Mouse (Mus musculus) heart, adult 2 months (tissue): ENCODE results near the gene Arrdc3. TPM values are rescaled to one million over a fixed set of nuclear protein-coding genes. Genes with fewer than 3 reads are reported as not detected.
"Not testable (repeated sequence)": the region's sequence is repeated elsewhere in the genome, so short reads cannot be mapped to it uniquely, and the experiment has no call there.

Source experiments
- DNase-seq, 2 experiments: peaks; one replicate each; pipeline ENCODE4 v3.0.0; 2021
- H3K27ac ChIP-seq: fragments of 200-600 bp; 2 replicates; pipeline ENCODE4 v1.8.1; 2022
- H3K27me3 ChIP-seq: fragments of 200-500 bp; 2 replicates; pipeline ENCODE4 v1.6.1; 2012; ENCODE audit warnings: mild to moderate bottlenecking, low read length, inconsistent platforms, mixed read lengths; ENCODE audit not compliant: control insufficient read depth, insufficient read depth
- H3K36me3 ChIP-seq: fragments of 200-500 bp; 2 replicates; pipeline ENCODE4 v1.6.1; 2012; ENCODE audit warnings: low read length, inconsistent platforms; ENCODE audit not compliant: control insufficient read depth, insufficient read depth
- H3K4me1 ChIP-seq: fragments of 200-500 bp; 2 replicates; pipeline ENCODE4 v1.6.1; 2011; ENCODE audit warnings: low read length; ENCODE audit not compliant: control insufficient read depth, insufficient read depth
- H3K4me3 ChIP-seq: fragments of 200-600 bp; 2 replicates; pipeline ENCODE4 v1.8.1; 2022
- H3K79me2 ChIP-seq: fragments of 200-500 bp; replicated peaks from 2 replicates; pipeline ENCODE4 v1.6.1; 2012; ENCODE audit warnings: mild to moderate bottlenecking, inconsistent platforms, low read length, moderate library complexity, mixed read lengths; ENCODE audit not compliant: control insufficient read depth, insufficient read depth
- H3K9ac ChIP-seq: fragments of 200-500 bp; 2 replicates; pipeline ENCODE4 v1.6.1; 2012; ENCODE audit warnings: low read depth, mild to moderate bottlenecking, control low read depth, inconsistent platforms, low read length, mixed read lengths
- CTCF ChIP-seq: fragments of 200-600 bp; IDR thresholded peaks from 2 replicates; pipeline ENCODE4 v1.8.1; 2022; ENCODE audit warnings: antibody characterized with exemption, mild to moderate bottlenecking, moderate library complexity
- EP300 ChIP-seq: fragments of 200-500 bp; IDR thresholded peaks from 2 replicates; pipeline ENCODE4 v1.6.1; 2011; ENCODE audit warnings: low read depth, low read length, control low read depth; ENCODE audit not compliant: insufficient read depth
- POLR2A ChIP-seq: fragments of 200-500 bp; IDR thresholded peaks from 2 replicates; pipeline ENCODE4 v1.6.1; 2011; ENCODE audit warnings: mild to moderate bottlenecking, low read depth, low read length, control low read depth; ENCODE audit not compliant: insufficient read depth
- WGBS: fragments of 180-500 bp; shearing (Covaris S2); methylation state at CpG from one replicate; pipeline ENCODE4 v1.1.7; 2018; 5-methylcytosine and 5-hydroxymethylcytosine counted together
- intact Hi-C: fragments of 180-260 bp; cut with DNase I; formaldehyde crosslinking; loops from one replicate; pipeline ENCODE4 v1.15.1; 2025
- polyA plus RNA-seq: library from polyadenylated mRNA; depleted of rRNA; stranded (reverse); fragments of >200 nt; gene quantifications from 2 replicates; pipeline ENCODE4 v1.2.3, GENCODE M21; 2012
- total RNA-seq, 2 experiments: library from RNA; stranded (reverse); gene quantifications; 2 replicates each; pipeline ENCODE4 v1.2.3; 2021

The Arrdc3 gene
- total and polyA plus RNA-seq, 3 experiments, result 25.8 to 30.5 (median 29.3) TPM

- intact Hi-C loops, result no loop called here
- peak; percentile 26; the same call in 1 of the 2 replicates for TF ChIP-seq POLR2A
- TF ChIP-seq EP300, result peak; percentile 30; the same call in 1 of the 2 replicates
- no peak for TF ChIP-seq CTCF
- H3K36me3 ChIP-seq, result peaks cover 14% of the 10 kb centered on the region
- peak overlapping the region; percentile 91 for H3K9ac ChIP-seq
- under 1% methylated on average over 72 of the region's 72 CpGs for WGBS
- H3K27me3 ChIP-seq, result no peaks in the 10 kb centered on the region; the same call in 1 of the 2 replicates
- H3K27ac ChIP-seq, result peak overlapping the region; percentile 97
- peak; percentile 94 to 96 for DNase-seq
- H3K4me3 ChIP-seq, result peak overlapping the region; percentile 86
- peaks cover 2% of the 10 kb centered on the region for H3K4me1 ChIP-seq
- H3K79me2 ChIP-seq, result no peaks in the 10 kb centered on the region
Observed at GRCm38 (mm10) chr13:80885834-80886663, 2.9 kb downstream of the Arrdc3 start.

DNA sequence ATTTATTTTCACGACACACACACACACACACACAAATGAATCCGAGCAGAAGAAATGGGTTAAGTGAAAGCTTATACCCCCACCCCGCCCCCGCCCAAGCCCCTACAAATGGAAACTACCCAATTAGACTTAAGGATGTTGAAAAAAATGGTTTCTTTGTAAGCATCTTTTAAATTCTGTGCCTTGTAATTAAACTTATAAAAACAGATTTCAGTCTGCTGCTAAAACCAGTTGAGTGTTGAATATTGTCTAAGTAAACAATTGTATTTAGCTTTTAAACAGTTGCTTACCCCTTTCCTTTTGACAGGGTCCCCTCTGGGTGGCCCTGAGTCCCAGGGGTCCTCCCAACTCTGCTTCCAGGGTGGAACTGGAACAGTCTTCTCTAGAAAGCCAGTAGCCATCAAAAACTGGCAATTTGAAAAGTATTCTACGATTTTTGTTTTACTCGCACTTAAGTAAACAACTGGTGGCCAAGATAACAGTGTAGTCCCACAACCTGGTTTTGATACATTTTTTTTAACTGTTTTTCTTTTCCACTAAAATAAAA, 3.6 kb downstream of the Arrdc3 start:
- WGBS, result 10% methylated on average over 6 of the region's 6 CpGs
- no peak for TF ChIP-seq EP300
- no peak for TF ChIP-seq POLR2A
- TF ChIP-seq CTCF, result no peak
- Histone ChIP-seq H3K9ac (peak overlapping the region; percentile 91), H3K4me3 (peak overlapping the region; percentile 86), H3K4me1 (peaks cover 2% of the 10 kb centered on the region), H3K36me3 (peaks cover 17% of the 10 kb centered on the region), H3K27ac (peak overlapping the region; percentile 97), H3K27me3 (no peaks in the 10 kb centered on the region; the same call in 1 of the 2 replicates), H3K79me2 (no peaks in the 10 kb centered on the region)
- DNase-seq, result no peak
- intact Hi-C loops, result no loop called here

- 33% methylated on average over 2 of the region's 2 CpGs for WGBS
- no peak for TF ChIP-seq EP300
- TF ChIP-seq POLR2A, result no peak
- TF ChIP-seq CTCF, result no peak
- Histone ChIP-seq H3K27ac (no peak overlapping the region; the same call in 1 of the 2 replicates), H3K36me3 (peaks cover 21% of the 10 kb centered on the region), H3K27me3 (no peaks in the 10 kb centered on the region; the same call in 1 of the 2 replicates), H3K4me3 (no peak overlapping the region), H3K4me1 (no peaks in the 10 kb centered on the region), H3K9ac (no peak overlapping the region), H3K79me2 (no peaks in the 10 kb centered on the region)
- intact Hi-C loops, result no loop called here
- DNase-seq, result no peak
Observed at GRCm38 (mm10) chr13:80887842-80888241, 4.7 kb downstream of the Arrdc3 start.

DNA sequence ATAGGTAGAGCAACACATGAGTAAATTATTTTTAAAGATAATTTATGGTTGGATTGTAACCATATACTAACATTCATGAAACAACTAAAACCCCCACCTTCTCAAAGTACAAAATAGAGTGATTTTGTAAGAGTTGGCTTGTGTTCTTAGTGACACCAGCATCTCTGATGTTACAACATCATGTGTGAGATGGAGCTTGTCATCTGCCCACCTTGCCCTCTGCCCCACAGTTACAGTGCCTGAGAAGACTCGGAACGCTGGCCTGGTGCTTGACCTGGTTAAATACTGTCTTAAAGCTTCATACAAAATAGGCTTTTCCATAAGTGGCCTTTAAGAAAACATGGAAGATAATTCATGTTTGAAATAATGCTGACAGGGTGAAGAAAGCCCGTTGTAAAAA, 11.7 kb downstream of the Arrdc3 start:
- H3K27me3 ChIP-seq, H3K4me1 ChIP-seq, H3K9ac ChIP-seq, intact Hi-C loops, H3K79me2 ChIP-seq, H3K4me3 ChIP-seq, DNase-seq, H3K27ac ChIP-seq: not testable (repeated sequence)
- 92% methylated on average over 3 of the region's 3 CpGs for WGBS
- H3K36me3 ChIP-seq, result peaks cover 23% of the 10 kb centered on the region

DNA sequence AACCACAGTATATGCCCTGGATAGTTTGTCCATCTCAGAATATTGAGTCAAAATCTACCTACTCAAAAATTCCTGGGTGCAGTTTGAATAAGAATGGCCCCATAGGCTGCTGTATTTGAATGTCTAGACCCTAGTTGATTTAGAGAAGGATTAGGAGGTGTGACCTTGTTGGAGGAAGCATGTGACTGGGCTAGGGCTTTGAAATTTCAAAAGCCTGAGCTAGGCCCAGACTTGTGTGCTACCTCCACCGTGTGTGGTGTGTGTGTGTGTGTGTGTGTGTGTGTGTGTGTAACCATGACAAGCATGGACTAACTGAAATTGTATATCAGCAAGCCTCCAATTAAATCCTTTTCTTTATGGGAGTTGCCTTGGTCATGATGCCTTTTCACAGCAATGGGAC, 14.2 kb downstream of the Arrdc3 start:
- intact Hi-C loops, result no loop called here
- no peak overlapping the region for H3K4me3 ChIP-seq
- 65% methylated on average over 1 of the region's 1 CpGs for whole genome bisulfite sequencing

DNA sequence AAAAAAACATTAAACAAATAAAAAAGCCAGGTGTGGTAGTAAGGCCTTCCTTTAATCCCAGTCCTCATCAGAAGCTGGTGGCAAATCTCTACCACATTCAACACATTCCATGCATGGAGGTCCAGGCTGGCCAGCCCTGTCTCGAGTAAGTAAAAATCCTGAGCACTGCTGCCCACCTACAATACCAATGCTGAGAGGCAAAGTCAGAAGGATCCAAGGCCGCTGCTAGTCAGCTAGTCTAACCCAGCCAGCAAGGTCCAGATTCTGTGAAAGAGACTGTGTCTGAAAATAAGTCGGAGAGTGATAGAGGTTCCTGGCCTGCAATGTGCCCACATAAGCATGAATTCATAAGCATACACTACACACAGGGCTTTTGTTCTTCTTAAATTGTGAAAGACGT, 14.9 kb downstream of the Arrdc3 start:
- 92% methylated on average over 4 of the region's 4 CpGs for WGBS
- Histone ChIP-seq H3K79me2 (no peaks in the 10 kb centered on the region), H3K4me3 (no peak overlapping the region), H3K4me1 (no peaks in the 10 kb centered on the region), H3K9ac (no peak overlapping the region), H3K27ac (no peak overlapping the region), H3K27me3 (no peaks in the 10 kb centered on the region), H3K36me3 (peaks cover 13% of the 10 kb centered on the region)
- DNase-seq, result no peak
- intact Hi-C loops, result no loop called here
- TF ChIP-seq POLR2A, result no peak
- TF ChIP-seq CTCF, result no peak
- no peak for TF ChIP-seq EP300

More for the DNA sequence above, 14.2 kb downstream of the Arrdc3 start:
- H3K9ac ChIP-seq, result no peak overlapping the region
- TF ChIP-seq POLR2A (no peak), CTCF (no peak), EP300 (no peak)
- H3K27me3 ChIP-seq, result no peaks in the 10 kb centered on the region
- no peak overlapping the region for H3K27ac ChIP-seq
- H3K4me1 ChIP-seq, result no peaks in the 10 kb centered on the region
- no peaks in the 10 kb centered on the region for H3K79me2 ChIP-seq
- DNase-seq, result no peak
- H3K36me3 ChIP-seq, result peaks cover 15% of the 10 kb centered on the region
